In genomic region chrX:48256468-48257007, GRCm38 (mm10) we compare ENCODE assay signal across 8 mouse cellular contexts. TPM values are rescaled to one million over a fixed set of nuclear protein-coding genes. Genes with fewer than 3 reads are reported as not detected.
A peak's percentile ranks its signal among the peaks of the same experiment; 100 is the strongest.
DNase-seq lines count a peak whose midpoint lies in the region; ATAC-seq and TF ChIP-seq lines count a peak whose summit lies in the region.

Utp14a (plus strand) TSS chrX:48256862.

- no peak; the same call in 1 of the 2 replicates for TF ChIP-seq POLR2A in lung, adult 2 months (IDR thresholded peaks at IDR 0.05; ENCODE audit: borderline replicate concordance, extremely low read depth, low read depth, low read length)

- peaks cover 6% of the 10 kb centered on the region for H3K36me3 ChIP-seq in ES-E14 (ENCODE audit: control insufficient read depth, insufficient read depth, low read length, poor library complexity, severe bottlenecking)
- no peaks in the 10 kb centered on the region for H3K36me3 ChIP-seq in forebrain, embryonic 15.5 days

- in situ Hi-C loops in ES-E14 (cut with MboI; ENCODE audit: low sequenced_read_pairs in 2 of 2, unreplicated experiment in 2 of 2) = no loop called here

- H3K27ac ChIP-seq in ES-E14 (ENCODE audit: insufficient read depth, low read depth, low read length, poor library complexity, severe bottlenecking) = peak within 1 kb of the TSS; percentile 79
- peak within 1 kb of the TSS; percentile 91 for H3K27ac ChIP-seq in forebrain, embryonic 15.5 days (replicated peaks)

- peak within 1 kb of the TSS; percentile 78 to 81 for H3K4me3 ChIP-seq in ES-E14 (ENCODE audit: insufficient read depth in 1 of 2, low read depth in 1 of 2, low read length in 2 of 2, poor library complexity in 1 of 2, severe bottlenecking in 1 of 2)
- peak within 1 kb of the TSS; percentile 55 for H3K4me3 ChIP-seq in forebrain, embryonic 15.5 days
- H3K4me3 ChIP-seq in lung, adult 2 months (replicated peaks; ENCODE audit: extremely low read depth, low read depth, low read length) = peak within 1 kb of the TSS; percentile 75

- peak within 1 kb of the TSS; percentile 53 for H3K4me2 ChIP-seq in forebrain, embryonic 15.5 days (replicated peaks)

- H3K27me3 ChIP-seq in forebrain, embryonic 15.5 days = no peaks in the 10 kb centered on the region

- DNase-seq in ES-E14 (ENCODE audit: low read depth, low spot score) = peak; percentile 76
- DNase-seq in cerebellum, adult 11-12 months = peak; percentile 95
- DNase-seq in heart, postnatal 25 days (ENCODE audit: low spot score) = peak; percentile 94
- peak; percentile 93 to 96 for DNase-seq in layer of hippocampus, adult 18-20 months (ENCODE audit: low spot score in 2 of 2)
- peak; percentile 87 for DNase-seq in lung, adult 2 months
- DNase-seq in thymus, adult 18-20 months = peak; percentile 85 to 94

- WGBS in forebrain, embryonic 15.5 days = 14% methylated on average over 33 of the region's 33 CpGs
- WGBS in lung, adult 2 months = 16% methylated on average over 33 of the region's 33 CpGs

- H3K4me1 ChIP-seq in ES-E14 (ENCODE audit: control insufficient read depth in 2 of 2, insufficient read depth in 2 of 2, low read length in 2 of 2, poor library complexity in 1 of 2) = peaks cover 0 to 7% of the 10 kb centered on the region in 2 experiments; a peak in 2 of 4 replicates
- peaks cover 13% of the 10 kb centered on the region for H3K4me1 ChIP-seq in forebrain, embryonic 15.5 days
- 0 out of 2 replicates have a peak, but pooled peaks cover 2% of the 10 kb centered on the region for H3K4me1 ChIP-seq in lung, adult 2 months (ENCODE audit: control insufficient read depth, insufficient read depth, low read length)

- peak; percentile 99 for ATAC-seq in forebrain, embryonic 15.5 days (replicated peaks)
- ATAC-seq in neutrophil, adult 5-6 weeks (ENCODE audit: extremely low read depth, insufficient number of reproducible peaks, low FRiP score, poor library complexity, severe bottlenecking) = peak; percentile 100

- 0 out of 2 replicates have a peak, but pooled peaks cover 3% of the 10 kb centered on the region for H3K9me3 ChIP-seq in ES-E14 (ENCODE audit: control insufficient read depth, insufficient read depth, low read depth, low read length)
- no peaks in the 10 kb centered on the region for H3K9me3 ChIP-seq in forebrain, embryonic 15.5 days

- TF ChIP-seq CTCF in lung, adult 2 months (IDR thresholded peaks at IDR 0.05; ENCODE audit: insufficient read depth, low read length) = no peak

- intact Hi-C loops in heart, postnatal 25 days (cut with DNase I) = no loop called here

- peak within 1 kb of the TSS; percentile 90 for H3K9ac ChIP-seq in ES-E14 (ENCODE audit: insufficient read depth, low read depth, low read length, poor library complexity, severe bottlenecking)
- peak within 1 kb of the TSS; percentile 45 for H3K9ac ChIP-seq in forebrain, embryonic 15.5 days (replicated peaks)

TF ChIP-seq in ES-E14, 5 proteins besides CTCF, POLR2A, EP300 and RAD21:
- TF ChIP-seq ZNF384 (IDR thresholded peaks at IDR 0.05; ENCODE audit: low read depth, low read length) (no peak), ZC3H11A (IDR thresholded peaks at IDR 0.05; ENCODE audit: borderline replicate concordance, low read depth, low read length) (no peak), CHD2 (IDR thresholded peaks at IDR 0.05; ENCODE audit: low read depth, low read length) (no peak), MAFK (IDR thresholded peaks at IDR 0.05; ENCODE audit: insufficient read depth, low read depth, low read length) (no peak), HCFC1 (IDR thresholded peaks at IDR 0.05; ENCODE audit: borderline replicate concordance, insufficient read depth, low read length) (0 out of 2 replicates have a peak, but pooled peaks have one; percentile 17)
TF ChIP-seq in ES-E14: peak in this region for 1.

RNA-seq across cellular contexts. Expression of gene Utp14a, which starts in this region (rescaled TPM):
- 52.0 and 57.7 TPM in 2 replicates for total RNA-seq in ES-E14 (2012; rRNA removed)
- 18.7 and 19.2 TPM in 2 replicates for polyA plus RNA-seq in forebrain, embryonic 15.5 days (2015; fragmentation: Nextera tagmentation; extraction: Ambion mirVana)
- 10 to 100 TPM; 12.6 to 17.9 TPM for total RNA-seq in heart, postnatal 25 days (2021)
- 10 to 100 TPM; 17.1 to 18.8 TPM for total RNA-seq in layer of hippocampus, adult 18-20 months (2021)
- 1.8 and 2.9 TPM in 2 replicates for polyA plus RNA-seq in lung, adult 2 months (2012; rRNA removed)
- total RNA-seq in neutrophil, adult 5-6 weeks (2017) = 39.8 and 48.6 TPM in 2 replicates

Comparison
In these comparisons a context has a peak if more than half of its experiments do, and no peak if none do; other contexts are left out.
1. Peak in every context shown above with its lines: DNase-seq, ATAC-seq, H3K4me3 ChIP-seq and H3K27ac ChIP-seq.